Mouse (Mus musculus): ENCODE data around the gene Mllt11. TPM values are rescaled to one million over a fixed set of nuclear protein-coding genes. Genes with fewer than 3 reads are reported as not detected.

Mllt11 gene
- total RNA-seq (2015) (3.3 and 6.1 TPM in 2 replicates), total RNA-seq (2017) (2.8 and 7.3 TPM in 2 replicates)

DNA sequence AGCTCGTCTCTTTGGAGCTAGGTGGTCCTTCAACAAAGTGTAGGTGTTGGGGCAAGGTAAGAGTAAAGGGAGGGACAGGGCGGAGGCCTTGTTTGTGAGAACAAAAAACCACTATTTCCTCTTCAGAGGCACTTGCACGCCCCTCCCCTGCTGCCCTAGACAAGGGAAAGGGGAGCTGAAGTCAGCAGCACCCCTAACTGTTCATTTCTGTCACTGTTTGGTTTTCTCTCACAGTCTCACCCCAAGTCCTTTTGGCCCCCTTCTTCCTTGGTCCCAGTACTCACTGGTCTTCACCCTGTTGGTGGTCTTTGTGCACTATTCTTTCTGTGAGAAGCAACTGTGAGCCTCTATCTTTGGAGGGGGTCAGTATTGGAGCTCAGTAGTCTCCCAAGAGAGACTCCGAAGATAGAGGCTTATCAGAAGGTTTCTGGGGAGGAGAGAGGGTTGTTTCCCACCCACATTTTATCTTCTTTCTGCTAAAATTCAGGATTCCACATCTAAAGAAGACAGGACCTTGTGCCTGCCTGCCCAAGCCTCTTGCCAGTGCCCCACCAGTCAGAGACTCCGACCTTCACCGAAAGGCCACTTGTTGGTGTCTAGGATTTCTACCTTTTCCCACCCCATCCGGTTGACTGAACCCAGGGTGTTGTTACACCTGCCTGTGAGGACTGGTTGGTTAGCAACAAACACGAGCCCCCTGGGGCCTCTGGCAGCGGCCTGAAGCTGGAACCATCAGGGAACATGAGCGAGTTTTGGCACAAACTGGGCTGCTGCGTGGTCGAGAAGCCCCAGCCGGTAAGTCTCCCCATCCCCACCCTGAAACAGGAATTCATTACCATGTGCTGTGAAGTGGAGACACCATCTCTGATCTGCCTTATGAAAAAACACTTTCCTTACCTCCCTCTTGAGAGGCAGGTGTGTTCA lies at the start of gene Mllt11:
Gene Mllt11 (minus strand): TSS at position 874 of the 924 bp plus-strand sequence.
- ATAC-seq (ENCODE audit: poor library complexity, severe bottlenecking) = 0 out of 2 replicates have a peak, but pooled peaks have one; percentile 13

DNA sequence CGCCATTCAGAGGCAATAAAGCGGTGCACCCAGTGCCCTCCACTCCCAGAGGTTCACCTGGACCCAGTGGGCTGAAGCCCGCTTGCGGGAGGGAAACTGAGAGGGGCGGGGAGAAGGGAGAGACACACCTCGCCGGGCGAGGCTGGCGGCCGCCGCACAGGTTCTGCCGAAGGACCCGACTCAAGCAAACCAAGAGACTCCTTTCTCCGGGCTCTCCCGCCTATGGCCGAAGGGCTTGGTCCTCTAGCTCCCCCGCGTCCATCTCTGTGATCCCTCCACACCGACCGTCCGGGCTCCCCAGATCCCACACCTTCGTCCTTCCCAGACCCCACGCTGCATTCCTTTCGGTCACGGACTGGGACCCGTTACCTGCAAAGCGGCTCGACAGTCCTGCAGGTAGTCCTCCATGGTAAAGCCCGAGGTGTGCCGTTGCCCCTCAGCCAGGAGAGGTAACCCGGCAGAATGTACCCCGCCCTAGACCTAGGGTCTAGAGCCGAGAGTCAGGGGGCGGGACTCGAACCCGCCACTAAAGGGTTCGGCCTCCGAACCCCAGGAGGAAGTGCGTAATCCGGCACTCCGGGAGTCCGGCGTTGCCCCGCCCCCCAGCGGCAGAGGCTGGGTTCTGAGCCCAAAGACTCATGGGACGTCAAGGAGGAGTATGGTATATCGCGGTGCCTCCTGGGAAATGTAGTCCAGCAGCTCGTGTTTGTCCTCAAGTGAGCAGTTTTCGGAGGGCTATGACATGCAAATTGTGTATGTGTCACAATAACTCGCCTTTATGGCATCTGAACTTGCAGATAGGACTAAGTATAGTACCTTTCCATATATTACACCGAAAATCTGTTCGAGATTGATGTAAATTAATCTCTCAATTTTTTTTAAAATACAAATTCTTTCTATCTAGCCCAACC lies 49.5 kb upstream of the Mllt11 start, which contains the start of the genes Mindy1 and Prune1:
Gene Mindy1 (plus strand): TSS at position 130 of the 911 bp plus-strand sequence.
Gene Prune1 (minus strand): TSS at position 861 of the 911 bp plus-strand sequence.
- peak; percentile 80 for ATAC-seq (ENCODE audit: poor library complexity, severe bottlenecking)

- no peak for ATAC-seq (ENCODE audit: poor library complexity, severe bottlenecking)
Measured at GRCm38 (mm10) chr3:95280747-95281146, 48.8 kb upstream of the Mllt11 start.

DNA sequence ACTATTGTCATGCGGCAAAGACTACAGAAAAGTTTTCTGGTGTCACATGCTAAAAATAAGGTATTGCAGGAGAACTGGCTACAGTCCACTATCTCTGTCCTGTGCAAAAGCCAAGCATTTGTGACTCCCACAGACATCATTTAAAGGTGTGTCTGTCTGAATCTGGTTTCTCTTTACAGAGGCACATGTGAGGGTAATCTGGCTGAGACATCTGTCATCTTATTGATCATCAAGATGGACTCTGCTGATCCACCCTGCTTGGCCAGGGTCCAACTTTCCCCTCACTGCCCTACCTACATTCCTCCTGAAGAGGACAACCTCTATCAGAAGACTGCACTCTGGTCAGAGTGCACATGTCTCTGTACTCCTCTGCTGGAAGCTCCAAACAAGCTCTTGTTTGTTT lies 45.2 kb upstream of the Mllt11 start:
- ATAC-seq (ENCODE audit: poor library complexity, severe bottlenecking) = no peak

DNA sequence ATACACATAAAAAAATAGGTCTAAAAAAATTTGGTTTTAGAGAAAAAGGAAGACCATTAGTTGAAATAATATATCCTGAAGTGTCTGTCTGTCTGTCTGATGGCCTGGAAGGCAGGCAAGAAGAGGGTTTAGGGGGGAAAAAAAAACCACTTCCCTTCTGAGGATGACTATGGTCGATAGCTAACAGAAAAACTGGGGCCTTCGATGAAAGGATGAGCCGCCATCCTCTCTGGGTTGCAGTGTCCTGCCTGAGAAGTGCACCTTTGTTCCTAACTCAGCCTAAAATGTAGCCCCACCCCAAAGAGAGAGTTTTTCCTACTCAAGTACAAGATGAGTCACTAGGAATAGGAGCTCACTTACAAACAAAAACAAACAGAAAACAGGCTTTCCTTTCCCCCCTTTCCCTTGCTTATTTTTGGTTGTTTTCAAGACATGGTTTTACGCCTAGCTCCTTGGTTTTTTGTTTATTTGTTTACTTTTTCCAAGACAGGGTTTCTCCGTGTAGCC lies 44.5 kb upstream of the Mllt11 start:
- no peak for ATAC-seq (ENCODE audit: poor library complexity, severe bottlenecking)

- ATAC-seq (ENCODE audit: poor library complexity, severe bottlenecking) = no peak
Measured at GRCm38 (mm10) chr3:95275161-95275560, 43.2 kb upstream of the Mllt11 start.

DNA sequence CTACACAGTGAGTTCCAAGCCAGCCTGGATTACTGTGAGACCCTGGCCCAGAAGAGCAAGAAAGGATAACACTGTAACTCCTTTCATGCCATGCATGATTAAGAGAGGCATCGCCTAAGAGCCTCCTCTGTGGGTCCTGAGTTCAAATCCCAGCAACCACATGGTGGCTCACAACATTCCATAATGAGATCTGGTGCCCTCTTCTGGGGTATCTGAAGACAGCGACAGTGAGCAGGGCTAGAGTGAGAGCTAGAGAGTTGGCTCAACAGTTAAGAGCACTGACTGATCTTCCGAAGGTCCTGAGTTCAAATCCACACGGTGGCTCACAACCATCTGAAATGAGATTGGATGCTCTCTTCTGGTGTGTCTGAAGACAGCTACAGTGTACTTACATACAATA lies 42.5 kb upstream of the Mllt11 start:
- ATAC-seq (ENCODE audit: poor library complexity, severe bottlenecking) = no peak

- no peak for ATAC-seq (ENCODE audit: poor library complexity, severe bottlenecking)
Measured at GRCm38 (mm10) chr3:95273471-95273870, 41.5 kb upstream of the Mllt11 start.

- ATAC-seq (ENCODE audit: poor library complexity, severe bottlenecking) = no peak
Measured at GRCm38 (mm10) chr3:95270766-95271364, 38.9 kb upstream of the Mllt11 start.

GRCm38 (mm10) chr3:95269789-95270188 lies 37.8 kb upstream of the Mllt11 start:
- ATAC-seq (ENCODE audit: poor library complexity, severe bottlenecking) = no peak

DNA sequence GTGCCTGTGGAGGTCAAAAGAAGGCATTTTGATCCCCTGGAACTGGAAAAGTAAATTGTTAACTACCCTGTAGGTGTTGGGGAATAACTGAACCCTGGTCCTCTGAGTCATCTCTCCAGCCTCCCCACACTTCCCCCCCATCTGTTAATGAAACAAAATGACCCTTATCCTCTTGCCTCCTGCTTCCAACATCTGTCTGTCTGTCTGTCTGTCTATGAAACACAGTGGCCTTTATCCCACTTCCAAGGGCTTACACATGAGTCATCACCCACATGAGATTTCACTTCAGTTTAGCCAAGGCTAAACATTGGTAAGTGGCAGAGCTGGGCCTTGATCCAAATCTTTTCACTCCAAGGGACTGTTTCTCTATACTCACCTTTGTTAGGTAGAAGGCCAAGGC lies 35.9 kb upstream of the Mllt11 start:
- no peak for ATAC-seq (ENCODE audit: poor library complexity, severe bottlenecking)

DNA sequence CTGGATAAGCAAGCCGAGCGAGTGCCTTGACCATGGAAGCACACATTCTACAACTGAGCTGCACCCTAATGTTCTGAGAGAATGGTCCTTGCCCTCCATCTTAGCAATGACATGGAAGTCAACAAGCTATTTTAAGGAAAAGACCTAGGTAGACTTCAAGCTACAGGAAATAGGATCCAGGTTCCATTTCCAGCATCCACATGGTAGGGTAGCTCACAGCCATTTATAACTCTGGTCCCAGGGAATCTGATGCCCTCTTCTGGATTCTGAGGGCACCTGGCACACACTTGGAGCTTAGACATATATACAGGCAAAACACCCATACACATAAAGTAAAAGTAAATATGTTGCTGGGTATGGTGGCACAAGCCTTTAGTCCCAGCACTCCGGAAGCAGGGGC lies 34.1 kb upstream of the Mllt11 start:
- ATAC-seq (ENCODE audit: poor library complexity, severe bottlenecking) = no peak

GRCm38 (mm10) chr3:95264724-95265123 lies 32.8 kb upstream of the Mllt11 start:
- ATAC-seq (ENCODE audit: poor library complexity, severe bottlenecking) = no peak

- ATAC-seq (ENCODE audit: poor library complexity, severe bottlenecking) = peak; percentile 99
Measured at GRCm38 (mm10) chr3:95263089-95263739, 31.2 kb upstream of the Mllt11 start.

DNA sequence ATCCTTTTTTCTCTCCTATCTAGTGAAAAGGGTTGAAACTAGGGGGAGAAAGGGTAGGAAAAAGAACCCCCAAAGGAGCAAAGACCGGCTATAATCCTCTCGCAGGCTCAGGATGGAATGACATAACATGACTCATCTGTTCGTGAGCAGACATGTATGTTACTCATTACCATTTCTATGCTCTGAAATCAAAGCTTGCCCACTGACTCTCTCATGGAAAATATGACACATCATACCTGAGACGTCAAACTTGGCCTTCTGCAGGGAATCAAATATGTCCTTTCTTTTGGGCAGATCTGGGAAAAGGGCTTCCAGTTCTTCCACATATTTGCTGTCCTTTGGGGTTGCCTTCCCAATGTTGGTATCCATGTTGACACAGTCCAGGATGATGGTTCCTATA lies 30.0 kb upstream of the Mllt11 start:
- ATAC-seq (ENCODE audit: poor library complexity, severe bottlenecking) = no peak

DNA sequence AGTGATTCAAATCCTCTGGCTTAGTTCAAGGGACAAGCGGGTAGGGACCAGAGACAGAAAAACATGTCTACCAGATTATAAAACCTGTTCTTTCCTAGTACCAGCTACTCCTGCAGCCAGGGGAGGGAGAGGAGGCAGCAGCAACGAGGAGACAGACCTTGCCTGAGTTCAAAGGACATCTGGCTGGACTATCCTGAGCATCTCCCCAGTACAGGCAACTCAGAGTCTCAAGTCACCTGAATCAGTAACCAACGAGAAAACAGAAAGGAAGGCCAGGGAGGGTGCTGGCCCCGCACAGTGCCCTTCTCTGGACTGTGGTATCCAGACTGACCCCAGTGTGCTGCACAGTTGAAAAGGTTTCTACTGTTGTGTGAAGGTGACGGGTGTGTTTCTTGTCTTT lies 25.0 kb upstream of the Mllt11 start:
- no peak for ATAC-seq (ENCODE audit: poor library complexity, severe bottlenecking)

DNA sequence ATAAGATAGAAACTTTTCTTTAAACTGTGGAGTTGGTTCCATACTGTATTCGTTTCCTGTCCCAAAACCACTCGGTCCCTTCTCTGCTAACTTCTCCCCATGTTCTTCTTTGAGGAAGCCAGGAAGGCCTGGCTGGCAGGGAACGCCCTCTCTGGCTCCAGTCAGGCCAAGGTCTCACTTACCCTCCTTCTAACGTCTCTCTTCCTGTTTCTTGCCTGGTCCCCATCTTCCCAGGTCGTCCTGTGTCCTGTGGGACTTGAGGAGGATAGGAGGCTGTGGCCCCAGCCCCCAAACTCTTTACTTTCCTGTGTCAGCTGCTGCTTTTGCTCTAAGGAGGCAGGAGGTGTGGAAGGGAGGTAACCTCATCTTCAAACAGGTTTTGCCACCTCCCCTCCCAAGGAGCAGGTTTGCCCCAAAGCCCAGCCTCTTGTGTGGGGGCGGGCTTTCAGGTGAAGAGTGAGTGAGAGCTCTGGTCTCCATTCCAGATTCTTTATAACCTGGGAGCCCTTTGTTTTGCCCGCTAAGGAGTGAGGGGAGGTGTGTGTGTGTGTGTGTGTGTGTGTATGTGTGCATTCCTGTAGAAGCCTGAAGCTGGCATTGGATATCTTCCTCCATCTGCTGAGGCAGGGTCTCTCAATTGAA lies 18.9 kb upstream of the Mllt11 start, which contains the start of gene Bnipl:
Gene Bnipl (minus strand): TSS at position 411 of the 642 bp plus-strand sequence.
- no peak for ATAC-seq (ENCODE audit: poor library complexity, severe bottlenecking)

- ATAC-seq (ENCODE audit: poor library complexity, severe bottlenecking) = no peak
Measured at GRCm38 (mm10) chr3:95250361-95250760, 18.4 kb upstream of the Mllt11 start.

- no peak for ATAC-seq (ENCODE audit: poor library complexity, severe bottlenecking)
Measured at GRCm38 (mm10) chr3:95247660-95248336, 15.8 kb upstream of the Mllt11 start.

All from megakaryocyte, adult 5-6 weeks (primary cell).